34 mouse cellular contexts compared by ENCODE assay signal in the genomic region with DNA sequence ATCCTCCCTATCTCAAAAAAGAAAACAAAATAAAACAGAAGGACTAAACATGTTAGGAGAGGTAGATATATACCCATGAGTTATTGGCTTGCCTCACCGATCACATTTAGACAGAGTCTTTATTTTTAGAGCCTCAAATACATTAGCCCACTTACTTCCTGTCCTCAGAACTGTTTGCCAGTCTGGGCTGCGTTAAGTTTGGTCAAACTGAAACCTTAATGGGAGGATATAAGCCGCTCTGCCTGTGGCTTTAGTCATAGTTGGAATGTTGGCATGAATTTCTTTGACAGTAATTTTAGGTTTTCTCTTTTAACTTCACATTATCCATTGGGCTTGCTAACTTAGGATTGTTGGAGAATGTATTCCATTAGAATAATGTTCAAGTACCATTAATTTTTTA. TPM values are rescaled to one million over a fixed set of nuclear protein-coding genes. Genes with fewer than 3 reads are reported as not detected.
DNase-seq lines count a peak whose midpoint lies in the region; ATAC-seq lines count a peak whose summit lies in the region.
"Had no signal": no experiment of that assay in that cellular context is flagged by ENCODE, and none has a peak within 500 bp of the region (broad histone marks: within the 10 kb centered on the region; RNA-seq: fewer than 3 reads in every experiment).

No protein-coding gene starts in this region.

- 0 out of 2 replicates have a peak, but pooled peaks have one; percentile 33 for ATAC-seq in neutrophil, adult 5-6 weeks (ENCODE audit: extremely low read depth, insufficient number of reproducible peaks, low FRiP score, poor library complexity, severe bottlenecking)
- no peak for ATAC-seq in forebrain, embryonic 16.5 days
- ATAC-seq: hindbrain, embryonic 16.5 days; intestine, postnatal 0 days had no signal

- H3K4me3 ChIP-seq in forebrain, embryonic 16.5 days (replicated peaks; ENCODE audit: low read length), result no peak overlapping the region
- H3K4me3 ChIP-seq: embryonic facial prominence, embryonic 13.5 days; forebrain, embryonic 12.5 days; heart, embryonic 10.5 days; heart, embryonic 15.5 days; left cerebral cortex, adult 2 months; limb, embryonic 12.5 days; liver, embryonic 15.5 days; midbrain, embryonic 12.5 days; neural tube, embryonic 13.5 days had no signal

- H3K27ac ChIP-seq in forebrain, embryonic 16.5 days (ENCODE audit: low read length), result no peak overlapping the region
- H3K27ac ChIP-seq: embryonic facial prominence, embryonic 13.5 days; forebrain, embryonic 12.5 days; heart, embryonic 10.5 days; heart, embryonic 15.5 days; left cerebral cortex, adult 2 months; limb, embryonic 12.5 days; liver, embryonic 15.5 days; midbrain, embryonic 12.5 days; neural tube, embryonic 13.5 days had no signal

- no peaks in the 10 kb centered on the region for H3K9me3 ChIP-seq in forebrain, embryonic 16.5 days (ENCODE audit: control insufficient read depth, low read length)
- H3K9me3 ChIP-seq: embryonic facial prominence, embryonic 13.5 days; forebrain, embryonic 12.5 days; heart, embryonic 10.5 days; heart, embryonic 15.5 days; limb, embryonic 12.5 days; liver, embryonic 15.5 days; midbrain, embryonic 12.5 days; neural tube, embryonic 13.5 days had no signal

- H3K36me3 ChIP-seq in forebrain, embryonic 16.5 days (ENCODE audit: control insufficient read depth, insufficient read depth), result peaks cover 14% of the 10 kb centered on the region

- no peaks in the 10 kb centered on the region for H3K27me3 ChIP-seq in forebrain, embryonic 16.5 days (replicated peaks; ENCODE audit: control insufficient read depth, insufficient read depth, low read length)
- H3K27me3 ChIP-seq: embryonic facial prominence, embryonic 13.5 days; forebrain, embryonic 12.5 days; heart, embryonic 15.5 days; limb, embryonic 12.5 days; liver, embryonic 15.5 days; midbrain, embryonic 12.5 days; neural tube, embryonic 13.5 days had no signal

- DNase-seq in 3T3-L1 (ENCODE audit: low read depth, low spot score), result peak; percentile 13
- peak; percentile 5 for DNase-seq in CD4-positive helper T cell, adult 2 months (ENCODE audit: low read depth, low spot score)
- DNase-seq in brain, adult 2 months (ENCODE audit: low read depth, low spot score), result peak; percentile 10
- no peak for DNase-seq in urinary bladder, postnatal 10 days (ENCODE audit: low spot score)
- no peak for DNase-seq in yolk sac, embryonic 10.5 days (ENCODE audit: low spot score)
- DNase-seq: adrenal gland, adult 2 months; cerebellum, adult 9-10 months; cerebellum, postnatal 36 days; embryo, embryonic 11 days; gastrocnemius, postnatal 14 days; heart, adult 11 months; kidney, adult 9 months; kidney, postnatal 14 days; lung, embryonic 14.5 days; thymus, postnatal 14 days had no signal

- WGBS in forebrain, embryonic 16.5 days, result 91% methylated on average over 3 of the region's 3 CpGs

- no peak overlapping the region for H3K9ac ChIP-seq in forebrain, embryonic 16.5 days (replicated peaks; ENCODE audit: low read depth, low read length)
- H3K9ac ChIP-seq: embryonic facial prominence, embryonic 13.5 days; forebrain, embryonic 12.5 days; heart, embryonic 15.5 days; limb, embryonic 12.5 days; liver, embryonic 15.5 days; lung, embryonic 14.5 days; midbrain, embryonic 12.5 days; neural tube, embryonic 13.5 days had no signal

- no peaks in the 10 kb centered on the region for H3K4me1 ChIP-seq in forebrain, embryonic 16.5 days (replicated peaks; ENCODE audit: control insufficient read depth, insufficient read depth, low read length)
- H3K4me1 ChIP-seq: embryonic facial prominence, embryonic 13.5 days; forebrain, embryonic 12.5 days; heart, embryonic 10.5 days; heart, embryonic 15.5 days; limb, embryonic 12.5 days; liver, embryonic 15.5 days; midbrain, embryonic 12.5 days; neural tube, embryonic 13.5 days had no signal

- no peak overlapping the region for H3K4me2 ChIP-seq in forebrain, embryonic 16.5 days (ENCODE audit: low read length)
- H3K4me2 ChIP-seq: embryonic facial prominence, embryonic 13.5 days; forebrain, embryonic 12.5 days; heart, embryonic 15.5 days; limb, embryonic 12.5 days; liver, embryonic 15.5 days; lung, embryonic 14.5 days; midbrain, embryonic 12.5 days; neural tube, embryonic 13.5 days had no signal

RNA-seq across cellular contexts. Expression of a gene that starts 44.1 kb away (rescaled TPM):
- total RNA-seq in neutrophil, adult 5-6 weeks (2017), result 0.12 TPM in 1 of 2 replicates, not detected in the other
- polyA plus RNA-seq in forebrain, embryonic 16.5 days (2015; fragmentation: Nextera tagmentation; extraction: Ambion mirVana), result 1.8 and 2.0 TPM in 2 replicates
- total RNA-seq: adrenal gland, adult 2 months; adrenal gland, postnatal 4 days; gastrocnemius, postnatal 14 days; heart, postnatal 25 days; liver, adult 2 months; megakaryocyte, adult 5-6 weeks had no signal
- polyA plus RNA-seq: adrenal gland, adult 2 months; C2C12; heart, embryonic 10.5 days; heart, embryonic 15.5 days; intestine, postnatal 0 days; limb, embryonic 12.5 days; liver, adult 2 months; liver, embryonic 15.5 days; lung, embryonic 14.5 days; stomach, embryonic 16.5 days had no signal

RNA-seq across cellular contexts. Expression of a gene that starts 51.2 kb away (rescaled TPM):
- total RNA-seq in neutrophil, adult 5-6 weeks (2017), result 64.1 and 69.4 TPM in 2 replicates
- polyA plus RNA-seq in forebrain, embryonic 16.5 days (2015; fragmentation: Nextera tagmentation; extraction: Ambion mirVana), result 12.2 and 16.5 TPM in 2 replicates

RNA-seq across cellular contexts. Expression of a gene that starts 51.4 kb away (rescaled TPM):
- 40.1 and 48.5 TPM in 2 replicates for total RNA-seq in neutrophil, adult 5-6 weeks (2017)
- 496 and 516 TPM in 2 replicates for polyA plus RNA-seq in forebrain, embryonic 16.5 days (2015; fragmentation: Nextera tagmentation; extraction: Ambion mirVana)

Comparison
In these comparisons a context has a peak if more than half of its experiments do, and no peak if none do; other contexts are left out.
1. DNase-seq: peak in 3T3-L1 (single experiment), CD4-positive helper T cell, adult 2 months (single experiment) and brain, adult 2 months (single experiment); none in urinary bladder, postnatal 10 days (single experiment) and yolk sac, embryonic 10.5 days (single experiment).